Mouse (Mus musculus) MEL (cell line): ENCODE measurements around the gene 4933416C03Rik. TPM values are rescaled to one million over a fixed set of nuclear protein-coding genes. Genes with fewer than 3 reads are reported as not detected.

ENCODE experiments used
- DNase-seq: peaks from one replicate; pipeline ENCODE4 v3.0.0; 2011; ENCODE audit warnings: low read depth, low spot score
- H3K27ac ChIP-seq: 2 replicates; pipeline ENCODE4 v1.5.1; 2012; ENCODE audit warnings: low read depth, mild to moderate bottlenecking, control low read depth, low read length, moderate library complexity; ENCODE audit not compliant: control insufficient read depth
- H3K27me3 ChIP-seq, 2 experiments: fragments of 150-350 bp in 1 of 2; sonication (generic) in 1 of 2; 2 replicates each; pipeline ENCODE4 v1.6.1; 2012; ENCODE audit warnings: low read length in 2 of 2, mild to moderate bottlenecking in 2 of 2, improper control_type of control experiment in 1 of 2, moderate library complexity in 1 of 2; ENCODE audit not compliant: insufficient read depth in 2 of 2, control insufficient read depth in 1 of 2
- H3K36me3 ChIP-seq, 2 experiments: 2 replicates each; pipeline ENCODE4 v1.6.1; 2012 to 2014; ENCODE audit warnings: low read length in 2 of 2, improper control_type of control experiment in 1 of 2, inconsistent platforms in 1 of 2, mild to moderate bottlenecking in 1 of 2; ENCODE audit not compliant: insufficient read depth in 2 of 2, control insufficient read depth in 1 of 2
- H3K4me1 ChIP-seq, 2 experiments: fragments of 150-350 bp in 1 of 2; sonication (generic) in 1 of 2; 2 replicates each; pipeline ENCODE4 v1.6.1; 2012; ENCODE audit warnings: low read length in 2 of 2, improper control_type of control experiment in 1 of 2, mild to moderate bottlenecking in 1 of 2; ENCODE audit not compliant: insufficient read depth in 2 of 2, control insufficient read depth in 1 of 2
- H3K4me3 ChIP-seq, 2 experiments: fragments of 150-350 bp in 1 of 2; sonication (generic) in 1 of 2; 2 replicates each; pipeline ENCODE4 v1.5.1; 2012; ENCODE audit warnings: low read depth in 2 of 2, low read length in 2 of 2, mild to moderate bottlenecking in 2 of 2, moderate library complexity in 2 of 2, control low read depth in 1 of 2, improper control_type of control experiment in 1 of 2; ENCODE audit not compliant: control insufficient read depth in 1 of 2, insufficient read depth in 1 of 2
- H3K79me2 ChIP-seq: 2 replicates; pipeline ENCODE4 v1.6.1; 2012; ENCODE audit warnings: mild to moderate bottlenecking, low read length, moderate library complexity; ENCODE audit not compliant: control insufficient read depth, poor library complexity, insufficient read depth
- H3K9ac ChIP-seq: 2 replicates; pipeline ENCODE4 v1.6.1; 2012; ENCODE audit warnings: low read depth, mild to moderate bottlenecking, control low read depth, low read length, moderate library complexity; ENCODE audit not compliant: control insufficient read depth, poor library complexity, severe bottlenecking
- H3K9me3 ChIP-seq: fragments of 150-350 bp; sonication (generic); replicated peaks from 2 replicates; pipeline ENCODE4 v1.6.1; 2012; ENCODE audit warnings: mild to moderate bottlenecking, low read length, improper control_type of control experiment, moderate library complexity; ENCODE audit not compliant: insufficient read depth
- BHLHE40 ChIP-seq: IDR thresholded peaks from 2 replicates; pipeline ENCODE4 v1.6.1; 2012; ENCODE audit warnings: low read depth, mild to moderate bottlenecking, inconsistent platforms, low read length, improper control_type of control experiment, borderline replicate concordance
- CHD1 ChIP-seq: IDR thresholded peaks from 2 replicates; pipeline ENCODE4 v1.6.1; 2012; ENCODE audit warnings: low read depth, mild to moderate bottlenecking, inconsistent platforms, low read length, improper control_type of control experiment
- CHD2 ChIP-seq: IDR thresholded peaks from 2 replicates; pipeline ENCODE4 v1.6.1; 2011; ENCODE audit warnings: low read length, improper control_type of control experiment
- CTCF ChIP-seq, 3 experiments: IDR thresholded peaks in 2 of 3; conservative IDR thresholded peaks in 1 of 3; 2 replicates each; pipeline ENCODE4 v1.5.1; 2011 to 2012; ENCODE audit warnings: low read length in 3 of 3, low read depth in 2 of 3, mild to moderate bottlenecking in 2 of 3, improper control_type of control experiment in 1 of 3, inconsistent platforms in 1 of 3, mixed read lengths in 1 of 3, moderate library complexity in 1 of 3; ENCODE audit not compliant: control insufficient read depth in 1 of 3, insufficient read depth in 1 of 3, poor library complexity in 1 of 3, severe bottlenecking in 1 of 3
- E2F4 ChIP-seq: IDR thresholded peaks from 2 replicates; pipeline ENCODE4 v1.6.1; 2011; ENCODE audit warnings: low read depth, low read length, improper control_type of control experiment, borderline replicate concordance
- ETS1 ChIP-seq: IDR thresholded peaks from 2 replicates; pipeline ENCODE4 v1.6.1; 2012; ENCODE audit warnings: low read depth, mild to moderate bottlenecking, inconsistent platforms, low read length, improper control_type of control experiment, moderate library complexity
- GABPA ChIP-seq: IDR thresholded peaks from 2 replicates; pipeline ENCODE4 v1.6.1; 2012; ENCODE audit warnings: low read depth, mild to moderate bottlenecking, inconsistent platforms, low read length, improper control_type of control experiment, moderate library complexity
- HCFC1 ChIP-seq: IDR thresholded peaks from 2 replicates; pipeline ENCODE4 v1.6.1; 2012; ENCODE audit warnings: low read depth, mild to moderate bottlenecking, inconsistent platforms, low read length, improper control_type of control experiment, moderate library complexity
- JUND ChIP-seq: IDR thresholded peaks from 2 replicates; pipeline ENCODE4 v1.6.1; 2011; ENCODE audit warnings: low read depth, mild to moderate bottlenecking, improper control_type of control experiment, low read length
- KAT2A ChIP-seq: conservative IDR thresholded peaks from 2 replicates; pipeline ENCODE4 v1.6.1; 2012; ENCODE audit warnings: low read depth, low read length, improper control_type of control experiment, inconsistent platforms
- MAFK ChIP-seq: IDR thresholded peaks from 2 replicates; pipeline ENCODE4 v1.6.1; 2011; ENCODE audit warnings: low read depth, mild to moderate bottlenecking, low read length, improper control_type of control experiment, borderline replicate concordance
- MAZ ChIP-seq: IDR thresholded peaks from 2 replicates; pipeline ENCODE4 v1.6.1; 2012; ENCODE audit warnings: low read depth, mild to moderate bottlenecking, inconsistent platforms, low read length, improper control_type of control experiment
- MEF2A ChIP-seq: IDR thresholded peaks from 2 replicates; pipeline ENCODE4 v1.6.1; 2014; ENCODE audit warnings: low read depth, mild to moderate bottlenecking, inconsistent platforms, low read length, improper control_type of control experiment; ENCODE audit not compliant: poor library complexity, insufficient replicate concordance, severe bottlenecking; ENCODE audit errors: extremely low read depth
- NELFE ChIP-seq: IDR thresholded peaks from 2 replicates; pipeline ENCODE4 v1.6.1; 2011; ENCODE audit warnings: low read depth, low read length, improper control_type of control experiment
- POLR2A ChIP-seq, 2 experiments: IDR thresholded peaks; 2 replicates each; pipeline ENCODE4 v1.6.1; 2011 to 2012; ENCODE audit warnings: low read length in 2 of 2, mild to moderate bottlenecking in 2 of 2, control low read depth in 1 of 2, improper control_type of control experiment in 1 of 2, low read depth in 1 of 2, moderate library complexity in 1 of 2; ENCODE audit not compliant: control insufficient read depth in 1 of 2, insufficient read depth in 1 of 2, poor library complexity in 1 of 2
- POLR2AphosphoS5 ChIP-seq: IDR thresholded peaks from 2 replicates; pipeline ENCODE4 v1.6.1; 2012; ENCODE audit warnings: low read depth, borderline replicate concordance, mild to moderate bottlenecking, inconsistent platforms, low read length, moderate library complexity, mixed read lengths
- RAD21 ChIP-seq: IDR thresholded peaks from 2 replicates; pipeline ENCODE4 v1.6.1; 2011; ENCODE audit warnings: mild to moderate bottlenecking, low read depth, low read length, improper control_type of control experiment
- TBP ChIP-seq: IDR thresholded peaks from 2 replicates; pipeline ENCODE4 v1.8.0; 2011; ENCODE audit warnings: low read depth, low read length, improper control_type of control experiment
- USF1 ChIP-seq: IDR thresholded peaks from 2 replicates; pipeline ENCODE4 v1.6.1; 2014; ENCODE audit warnings: low read depth, mild to moderate bottlenecking, inconsistent platforms, low read length, improper control_type of control experiment, moderate library complexity
- ZKSCAN1 ChIP-seq: IDR thresholded peaks from 2 replicates; pipeline ENCODE4 v1.6.1; 2012; ENCODE audit warnings: low read depth, mild to moderate bottlenecking, inconsistent platforms, low read length, improper control_type of control experiment, moderate library complexity
- ZMIZ1 ChIP-seq: IDR thresholded peaks from 2 replicates; pipeline ENCODE4 v1.6.1; 2012; ENCODE audit warnings: low read depth, mild to moderate bottlenecking, inconsistent platforms, low read length, improper control_type of control experiment, moderate library complexity
- polyA plus RNA-seq, 2 experiments: library from polyadenylated mRNA; stranded (reverse) in 1 of 2; unstranded in 1 of 2; fragments of >175 nt in 1 of 2; fragments of >200 nt in 1 of 2; gene quantifications; 2 replicates each; pipeline versions ENCODE4 v1.2.1 to v1.2.4; 2012; ENCODE audit warnings: low replicate concordance in 2 of 2, low read depth in 1 of 2; ENCODE audit not compliant: insufficient read length in 2 of 2, insufficient read depth in 1 of 2, missing spikeins in 1 of 2
- total RNA-seq: library from RNA; depleted of rRNA; stranded (reverse); fragments of 300-350 nt; gene quantifications from 2 replicates; pipeline ENCODE4 v1.2.3, GENCODE M21; 2012

Gene 4933416C03Rik
- total and polyA plus RNA-seq, 3 experiments = not detected

GRCm38 (mm10) chr10:116125364-116125763 is 11.6 kb upstream of the 4933416C03Rik start:
- DNase-seq = no peak
- H3K27me3 ChIP-seq = no peaks in the 10 kb centered on the region
- H3K9ac ChIP-seq = no peak overlapping the region
- no peak for TF ChIP-seq USF1
- TF ChIP-seq MAZ = no peak
- TF ChIP-seq MEF2A = no peak
- no peak for TF ChIP-seq ZMIZ1
- no peak for TF ChIP-seq KAT2A
- TF ChIP-seq ETS1 = no peak
- no peak for TF ChIP-seq CHD1
- TF ChIP-seq POLR2AphosphoS5 = no peak
- TF ChIP-seq TBP = no peak
- no peak for TF ChIP-seq NELFE
- TF ChIP-seq BHLHE40 = no peak
- TF ChIP-seq MAFK = no peak
- TF ChIP-seq JUND = no peak
- TF ChIP-seq ZKSCAN1 = no peak
- TF ChIP-seq RAD21 = no peak
- no peak for TF ChIP-seq HCFC1
- no peak for TF ChIP-seq CTCF (IDR thresholded peaks at IDR 0.05 in 2 of 3, conservative IDR thresholded peaks at IDR 0.05 in 1 of 3; ENCODE audit: control insufficient read depth in 1 of 3, insufficient read depth in 1 of 3, low read depth in 2 of 3, low read length in 3 of 3, poor library complexity in 1 of 3, severe bottlenecking in 1 of 3)
- no peaks in the 10 kb centered on the region for H3K79me2 ChIP-seq
- H3K9me3 ChIP-seq = no peaks in the 10 kb centered on the region
- no peak overlapping the region for H3K4me3 ChIP-seq
- H3K4me1 ChIP-seq = no peaks in the 10 kb centered on the region
- H3K27ac ChIP-seq = no peak overlapping the region
- H3K36me3 ChIP-seq = no peaks in the 10 kb centered on the region

- Histone ChIP-seq H3K4me3 (no peak overlapping the region), H3K9me3 (no peaks in the 10 kb centered on the region), H3K27me3 (no peaks in the 10 kb centered on the region), H3K79me2 (no peaks in the 10 kb centered on the region), H3K36me3 (no peaks in the 10 kb centered on the region), H3K4me1 (no peaks in the 10 kb centered on the region), H3K9ac (no peak overlapping the region), H3K27ac (no peak overlapping the region)
- no peak for TF ChIP-seq POLR2A (IDR thresholded peaks at IDR 0.05; ENCODE audit: control insufficient read depth in 1 of 2, insufficient read depth in 1 of 2, low read depth in 1 of 2, low read length in 2 of 2, poor library complexity in 1 of 2)
- TF ChIP-seq CHD1 = no peak
- TF ChIP-seq GABPA = no peak
- no peak for TF ChIP-seq ZKSCAN1
- no peak for TF ChIP-seq E2F4
- TF ChIP-seq RAD21 = no peak
- TF ChIP-seq MAZ = no peak
- no peak for TF ChIP-seq ZMIZ1
- no peak for TF ChIP-seq CHD2
- no peak for TF ChIP-seq USF1
- DNase-seq = no peak
Observed at GRCm38 (mm10) chr10:116123808-116124207, 10.1 kb upstream of the 4933416C03Rik start.
